Mouse (Mus musculus): Measurements from ENCODE around the gene Lrp10. TPM values are rescaled to one million over a fixed set of nuclear protein-coding genes. Genes with fewer than 3 reads are reported as not detected.

Lrp10 gene
- polyA plus RNA-seq, 1 experiment from 2014 or later: 35.2 TPM

DNA sequence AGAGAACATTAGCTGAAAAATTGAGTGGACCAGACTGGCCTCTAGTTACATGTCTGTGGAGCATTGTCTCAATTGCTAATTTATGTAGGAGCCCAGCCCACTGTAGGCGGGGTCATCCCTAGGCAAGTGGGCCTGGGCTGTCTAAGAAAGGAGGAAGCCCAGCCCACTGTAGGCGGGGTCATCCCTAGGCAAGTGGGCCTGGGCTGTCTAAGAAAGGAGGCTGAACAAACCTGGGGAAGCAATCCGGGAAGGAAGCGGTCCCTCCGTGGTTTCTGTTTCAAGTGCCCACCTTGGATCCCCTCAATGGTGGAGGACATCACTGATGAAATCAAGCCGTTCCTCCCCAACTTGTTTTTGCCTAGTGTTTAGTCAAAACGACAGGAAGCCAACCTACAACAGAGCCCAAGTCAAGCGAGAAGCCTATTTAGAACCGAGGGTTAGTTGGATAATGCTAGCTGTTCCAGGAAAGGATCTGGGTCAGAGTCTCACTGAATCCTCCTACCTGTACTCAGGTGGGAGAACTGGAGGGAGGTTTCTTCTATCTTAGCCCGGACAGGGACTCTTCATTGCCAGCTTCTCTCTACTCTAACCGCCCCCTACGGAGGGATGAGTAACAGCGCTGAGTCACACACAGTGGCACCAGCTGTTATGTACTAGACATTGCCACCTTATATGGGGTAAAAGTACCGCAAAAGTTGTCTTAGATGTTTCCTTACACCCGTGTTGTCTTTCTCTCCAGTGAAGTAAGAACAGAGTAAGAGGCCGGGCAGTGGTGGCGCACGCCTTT, 28.6 kb downstream of the Lrp10 start:
- Histone ChIP-seq H3K36me3 (ENCODE audit: control insufficient read depth, insufficient read depth, low read length) (no peaks in the 10 kb centered on the region), H3K27ac (ENCODE audit: low read depth, low read length) (no peak overlapping the region), H3K27me3 (ENCODE audit: control insufficient read depth, insufficient read depth, low read length) (no peaks in the 10 kb centered on the region), H3K4me2 (no peak overlapping the region), H3K9me3 (replicated peaks; ENCODE audit: control insufficient read depth, low read length) (no peaks in the 10 kb centered on the region), H3K4me3 (ENCODE audit: low read depth, low read length) (no peak overlapping the region), H3K9ac (ENCODE audit: low read depth, low read length) (no peak overlapping the region), H3K4me1 (ENCODE audit: control insufficient read depth, insufficient read depth, low read length) (no peaks in the 10 kb centered on the region)
- 0 out of 2 replicates have a peak, but pooled peaks have one; percentile 22 for ATAC-seq (replicated peaks; ENCODE audit: insufficient number of reproducible peaks, low FRiP score, low TSS enrichment)
- WGBS (ENCODE audit: insufficient replicate concordance): 62% methylated on average over 18 of the region's 18 CpGs

DNA sequence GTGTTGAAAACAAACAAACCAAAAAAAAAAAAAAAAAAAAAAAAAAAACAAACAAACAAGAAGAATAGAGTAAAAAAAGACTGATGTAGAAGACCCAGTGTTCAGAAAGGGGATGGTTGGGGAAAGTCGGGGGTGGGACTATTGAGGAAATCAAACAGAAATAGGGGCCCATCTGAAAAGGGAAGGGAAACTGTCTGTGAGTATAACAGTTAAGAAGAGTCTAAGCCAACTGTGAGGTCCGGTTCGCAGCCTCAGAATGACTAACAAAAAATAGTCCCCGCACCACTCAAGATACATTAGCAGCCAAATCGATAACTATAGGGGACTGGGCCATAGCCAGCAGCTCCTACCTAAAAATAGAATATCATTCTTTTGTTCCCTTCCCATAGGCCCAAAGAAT, 29.3 kb downstream of the Lrp10 start:
- Histone ChIP-seq H3K4me3 (ENCODE audit: low read depth, low read length) (no peak overlapping the region), H3K9ac (ENCODE audit: low read depth, low read length) (no peak overlapping the region), H3K4me1 (ENCODE audit: control insufficient read depth, insufficient read depth, low read length) (no peaks in the 10 kb centered on the region), H3K4me2 (no peak overlapping the region), H3K27me3 (ENCODE audit: control insufficient read depth, insufficient read depth, low read length) (no peaks in the 10 kb centered on the region), H3K27ac (ENCODE audit: low read depth, low read length) (no peak overlapping the region), H3K9me3 (replicated peaks; ENCODE audit: control insufficient read depth, low read length) (no peaks in the 10 kb centered on the region), H3K36me3 (ENCODE audit: control insufficient read depth, insufficient read depth, low read length) (no peaks in the 10 kb centered on the region)
- 85% methylated on average over 5 of the region's 5 CpGs for WGBS (ENCODE audit: insufficient replicate concordance)
- no peak for ATAC-seq (replicated peaks; ENCODE audit: insufficient number of reproducible peaks, low FRiP score, low TSS enrichment)

DNA sequence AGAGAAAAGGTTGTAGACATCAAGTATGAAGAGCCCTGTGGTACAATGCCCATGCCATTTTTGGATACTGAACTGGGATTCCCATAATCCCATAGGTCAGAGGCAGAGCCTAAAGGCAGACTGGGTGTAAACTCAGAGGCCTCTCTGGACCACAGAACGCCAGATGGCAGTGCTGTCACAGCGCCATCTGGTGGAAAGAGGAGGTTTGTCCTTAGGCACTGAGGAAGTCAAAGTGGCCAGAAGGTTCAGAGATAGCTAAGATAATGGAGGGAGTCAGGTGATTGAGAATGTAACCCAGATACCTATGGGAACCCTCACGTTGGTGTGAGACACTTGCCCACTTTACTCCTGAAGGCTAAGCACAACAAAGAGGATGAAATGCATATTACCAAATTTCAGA, 30.3 kb downstream of the Lrp10 start:
- H3K9ac ChIP-seq (ENCODE audit: low read depth, low read length): no peak overlapping the region
- no peak overlapping the region for H3K27ac ChIP-seq (ENCODE audit: low read depth, low read length)
- no peaks in the 10 kb centered on the region for H3K4me1 ChIP-seq (ENCODE audit: control insufficient read depth, insufficient read depth, low read length)
- 2% methylated on average over 3 of the region's 3 CpGs for WGBS (ENCODE audit: insufficient replicate concordance)
- H3K36me3 ChIP-seq (ENCODE audit: control insufficient read depth, insufficient read depth, low read length): no peaks in the 10 kb centered on the region
- H3K4me2 ChIP-seq: no peak overlapping the region
- no peaks in the 10 kb centered on the region for H3K27me3 ChIP-seq (ENCODE audit: control insufficient read depth, insufficient read depth, low read length)
- no peak for ATAC-seq (replicated peaks; ENCODE audit: insufficient number of reproducible peaks, low FRiP score, low TSS enrichment)
- no peak overlapping the region for H3K4me3 ChIP-seq (ENCODE audit: low read depth, low read length)
- no peaks in the 10 kb centered on the region for H3K9me3 ChIP-seq (replicated peaks; ENCODE audit: control insufficient read depth, low read length)

GRCm38 (mm10) chr14:54496706-54497105, 32.8 kb downstream of the Lrp10 start:
- Histone ChIP-seq H3K4me3 (ENCODE audit: low read depth, low read length) (no peak overlapping the region), H3K9me3 (replicated peaks; ENCODE audit: control insufficient read depth, low read length) (no peaks in the 10 kb centered on the region), H3K27ac (ENCODE audit: low read depth, low read length) (no peak overlapping the region), H3K36me3 (ENCODE audit: control insufficient read depth, insufficient read depth, low read length) (no peaks in the 10 kb centered on the region), H3K27me3 (ENCODE audit: control insufficient read depth, insufficient read depth, low read length) (no peaks in the 10 kb centered on the region), H3K4me2 (no peak overlapping the region), H3K4me1 (ENCODE audit: control insufficient read depth, insufficient read depth, low read length) (no peaks in the 10 kb centered on the region), H3K9ac (ENCODE audit: low read depth, low read length) (no peak overlapping the region)
- 78% methylated on average over 14 of the region's 14 CpGs for WGBS (ENCODE audit: insufficient replicate concordance)
- ATAC-seq (replicated peaks; ENCODE audit: insufficient number of reproducible peaks, low FRiP score, low TSS enrichment): no peak

GRCm38 (mm10) chr14:54499330-54499729, 35.4 kb downstream of the Lrp10 start:
- ATAC-seq (replicated peaks; ENCODE audit: insufficient number of reproducible peaks, low FRiP score, low TSS enrichment): no peak

DNA sequence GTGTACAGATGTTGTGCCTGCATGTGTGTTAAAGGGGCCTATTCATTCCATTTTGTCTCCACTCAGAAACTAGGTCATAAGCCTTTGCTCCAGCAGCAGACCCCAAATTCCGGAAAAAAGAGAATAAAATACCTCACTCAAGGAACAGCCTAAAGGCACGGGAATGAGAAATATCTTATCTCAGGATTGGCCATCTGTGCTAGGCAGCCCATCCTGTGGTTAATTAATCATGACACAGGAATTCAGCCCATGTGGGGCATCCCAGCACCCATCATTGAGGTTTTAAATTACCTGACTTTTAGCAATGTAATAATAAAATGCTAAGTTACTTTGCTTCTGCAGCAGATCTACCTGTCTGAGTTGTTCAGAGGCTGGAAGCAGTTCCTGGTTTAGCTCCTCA, 37.4 kb downstream of the Lrp10 start:
- H3K9me3 ChIP-seq (replicated peaks; ENCODE audit: control insufficient read depth, low read length): no peaks in the 10 kb centered on the region
- WGBS (ENCODE audit: insufficient replicate concordance): 42% methylated on average over 2 of the region's 2 CpGs
- H3K27me3 ChIP-seq (ENCODE audit: control insufficient read depth, insufficient read depth, low read length): no peaks in the 10 kb centered on the region
- H3K27ac ChIP-seq (ENCODE audit: low read depth, low read length): no peak overlapping the region
- no peak overlapping the region for H3K4me2 ChIP-seq
- H3K36me3 ChIP-seq (ENCODE audit: control insufficient read depth, insufficient read depth, low read length): no peaks in the 10 kb centered on the region
- no peaks in the 10 kb centered on the region for H3K4me1 ChIP-seq (ENCODE audit: control insufficient read depth, insufficient read depth, low read length)
- H3K9ac ChIP-seq (ENCODE audit: low read depth, low read length): no peak overlapping the region
- H3K4me3 ChIP-seq (ENCODE audit: low read depth, low read length): no peak overlapping the region
- no peak for ATAC-seq (replicated peaks; ENCODE audit: insufficient number of reproducible peaks, low FRiP score, low TSS enrichment)

More at GRCm38 (mm10) chr14:54499330-54499729, 35.4 kb downstream of the Lrp10 start:
- H3K9ac ChIP-seq (ENCODE audit: low read depth, low read length): no peak overlapping the region
- no peaks in the 10 kb centered on the region for H3K4me1 ChIP-seq (ENCODE audit: control insufficient read depth, insufficient read depth, low read length)
- WGBS (ENCODE audit: insufficient replicate concordance): 71% methylated on average over 2 of the region's 2 CpGs
- H3K4me3 ChIP-seq (ENCODE audit: low read depth, low read length): no peak overlapping the region
- no peak overlapping the region for H3K4me2 ChIP-seq
- no peaks in the 10 kb centered on the region for H3K27me3 ChIP-seq (ENCODE audit: control insufficient read depth, insufficient read depth, low read length)
- H3K27ac ChIP-seq (ENCODE audit: low read depth, low read length): no peak overlapping the region
- H3K36me3 ChIP-seq (ENCODE audit: control insufficient read depth, insufficient read depth, low read length): no peaks in the 10 kb centered on the region
- H3K9me3 ChIP-seq (replicated peaks; ENCODE audit: control insufficient read depth, low read length): no peaks in the 10 kb centered on the region

- no peaks in the 10 kb centered on the region for H3K9me3 ChIP-seq (replicated peaks; ENCODE audit: control insufficient read depth, low read length)
- no peak overlapping the region for H3K27ac ChIP-seq (ENCODE audit: low read depth, low read length)
- H3K27me3 ChIP-seq (ENCODE audit: control insufficient read depth, insufficient read depth, low read length): no peaks in the 10 kb centered on the region
- H3K36me3 ChIP-seq (ENCODE audit: control insufficient read depth, insufficient read depth, low read length): peaks cover 10% of the 10 kb centered on the region
- H3K4me1 ChIP-seq (ENCODE audit: control insufficient read depth, insufficient read depth, low read length): no peaks in the 10 kb centered on the region
- WGBS (ENCODE audit: insufficient replicate concordance): 59% methylated on average over 2 of the region's 2 CpGs
- H3K4me3 ChIP-seq (ENCODE audit: low read depth, low read length): no peak overlapping the region
- no peak for ATAC-seq (replicated peaks; ENCODE audit: insufficient number of reproducible peaks, low FRiP score, low TSS enrichment)
- no peak overlapping the region for H3K4me2 ChIP-seq
- H3K9ac ChIP-seq (ENCODE audit: low read depth, low read length): no peak overlapping the region
Measured at GRCm38 (mm10) chr14:54503092-54503491, 39.2 kb downstream of the Lrp10 start.

DNA sequence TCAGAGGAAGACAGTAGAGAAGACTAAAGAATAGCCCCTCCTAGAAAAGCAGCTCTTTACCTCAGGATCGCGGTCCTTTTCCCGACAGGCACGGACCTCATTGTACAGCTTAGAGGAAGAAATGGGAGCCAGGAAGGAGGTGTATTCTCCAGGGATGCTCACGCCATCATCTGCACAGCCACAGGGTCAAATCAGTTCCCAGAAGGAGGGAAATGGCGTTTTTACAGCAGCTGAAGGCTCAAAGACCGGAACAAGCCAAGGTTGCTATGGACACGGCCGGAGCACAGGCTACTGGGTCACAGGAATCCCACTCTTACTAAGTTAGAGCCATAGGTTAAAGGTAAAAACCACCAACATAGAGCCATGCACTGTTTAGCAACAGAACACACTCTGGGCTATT, 45.8 kb downstream of the Lrp10 start:
- H3K36me3 ChIP-seq (ENCODE audit: control insufficient read depth, insufficient read depth, low read length): peaks cover 69% of the 10 kb centered on the region
- no peak for ATAC-seq (replicated peaks; ENCODE audit: insufficient number of reproducible peaks, low FRiP score, low TSS enrichment)
- WGBS (ENCODE audit: insufficient replicate concordance): 91% methylated on average over 9 of the region's 9 CpGs
- no peaks in the 10 kb centered on the region for H3K9me3 ChIP-seq (replicated peaks; ENCODE audit: control insufficient read depth, low read length)
- no peak overlapping the region for H3K4me3 ChIP-seq (ENCODE audit: low read depth, low read length)
- no peak overlapping the region for H3K9ac ChIP-seq (ENCODE audit: low read depth, low read length)
- no peak overlapping the region for H3K27ac ChIP-seq (ENCODE audit: low read depth, low read length)
- no peak overlapping the region for H3K4me2 ChIP-seq
- H3K27me3 ChIP-seq (ENCODE audit: control insufficient read depth, insufficient read depth, low read length): no peaks in the 10 kb centered on the region
- H3K4me1 ChIP-seq (ENCODE audit: control insufficient read depth, insufficient read depth, low read length): no peaks in the 10 kb centered on the region

Data from heart, embryonic 11.5 days (tissue).